Mouse (Mus musculus): ENCODE measurements around the gene Gm3676.
"Not testable (repeated sequence)": the region's sequence is repeated elsewhere in the genome, so short reads cannot be mapped to it uniquely, and the experiment has no call there.

GRCm38 (mm10) chr14:41646387-41646786 is at the start of gene Gm3676:
- TF ChIP-seq CTCF (IDR thresholded peaks at IDR 0.05; ENCODE audit: low read depth, low read length); POLR2A (IDR thresholded peaks at IDR 0.05; ENCODE audit: extremely low read depth, insufficient read depth, low read length): not testable (repeated sequence)

Measured in liver, adult 2 months (tissue).